Mouse (Mus musculus): ENCODE measurements around the gene Ppt2. TPM values are rescaled to one million over a fixed set of nuclear protein-coding genes. Genes with fewer than 3 reads are reported as not detected.
A peak's percentile ranks its signal among the peaks of the same experiment; 100 is the strongest.

Gene Ppt2
- 10 to 100 TPM; 31.4 to 36.7 TPM for total RNA-seq (2021)

DNA sequence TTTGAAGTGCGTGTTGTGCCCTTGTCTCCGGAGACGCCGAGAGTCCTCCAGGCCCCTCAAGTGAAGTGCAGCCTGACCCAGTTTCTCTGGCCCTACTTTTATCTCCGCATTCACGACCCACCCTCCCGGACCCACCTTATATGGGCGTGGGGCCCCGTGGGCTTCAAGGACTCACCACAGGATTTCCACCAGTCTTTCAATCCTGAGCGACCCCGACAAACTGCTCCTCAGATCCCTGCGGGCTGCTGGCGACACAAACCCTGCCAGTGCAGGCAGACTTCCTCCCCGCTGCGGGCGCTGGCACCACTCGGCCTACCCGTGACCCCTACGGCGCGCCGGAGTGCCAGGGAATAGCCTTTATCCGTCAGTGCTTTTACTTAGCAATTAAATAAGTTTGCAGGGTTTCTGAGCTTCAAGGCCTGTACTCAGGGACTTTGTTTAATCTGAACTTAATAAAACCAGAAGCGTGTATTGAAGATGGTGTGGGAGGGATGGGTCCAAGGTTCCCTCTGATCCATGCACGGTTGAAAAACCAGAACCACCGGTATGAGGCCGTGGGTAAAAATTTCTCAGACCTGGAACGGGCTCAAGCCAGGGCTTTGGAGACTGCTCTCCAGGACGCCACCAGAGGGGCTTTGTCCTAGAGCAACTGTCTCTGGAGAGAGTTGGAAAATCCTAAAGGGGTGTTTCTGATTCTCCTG is at the start of gene Ppt2:
Gene Ppt2, minus strand, starts transcription at position 568 of the 701 bp plus-strand sequence.
- intact Hi-C loops (cut with DNase I), result no loop called here
- peak in 1 of 2 experiments; percentile 73 for DNase-seq (ENCODE audit: extremely low spot score in 1 of 2, low spot score in 2 of 2)

DNA sequence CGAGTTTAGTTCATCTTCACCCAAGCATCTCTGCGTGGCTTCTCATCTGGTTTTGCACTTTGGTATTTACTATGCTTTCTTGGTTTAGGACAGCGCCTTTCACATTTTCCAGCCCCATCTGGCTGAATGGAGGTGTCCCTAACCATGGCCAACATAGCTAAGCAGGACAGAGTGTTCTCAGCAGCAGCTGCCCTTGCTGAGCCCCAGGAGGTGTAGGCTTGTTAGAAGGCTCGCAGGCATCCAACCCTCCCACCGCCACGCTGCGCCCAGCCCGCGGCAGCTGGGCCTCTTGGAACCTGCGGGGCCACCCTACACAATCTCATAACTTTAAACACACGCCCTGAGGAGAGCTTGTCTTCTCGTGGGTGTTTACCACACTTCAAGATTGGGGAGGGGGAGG is 48.4 kb upstream of the Ppt2 start:
- intact Hi-C loops (cut with DNase I), result no loop called here
- no peak for DNase-seq (ENCODE audit: extremely low spot score in 1 of 2, low spot score in 2 of 2)

DNA sequence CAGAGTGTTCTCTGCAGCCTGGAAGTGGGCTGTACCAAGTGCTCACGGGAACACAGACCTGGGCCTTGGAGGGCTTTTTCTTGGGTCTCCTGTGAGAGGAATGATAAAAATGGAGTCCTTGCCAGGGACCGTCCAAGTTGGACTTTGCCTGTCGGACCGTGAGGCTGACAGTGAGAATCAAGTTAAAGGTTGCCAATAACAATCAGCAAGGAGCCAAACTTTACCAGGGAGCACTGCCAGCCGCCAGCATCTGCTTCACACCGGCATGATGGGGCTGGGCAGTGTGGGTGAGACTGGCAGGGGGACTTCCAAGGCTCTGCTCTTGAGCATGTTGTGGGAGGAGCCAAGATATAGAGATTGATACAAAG is 47.8 kb upstream of the Ppt2 start:
- intact Hi-C loops (cut with DNase I), result no loop called here

DNA sequence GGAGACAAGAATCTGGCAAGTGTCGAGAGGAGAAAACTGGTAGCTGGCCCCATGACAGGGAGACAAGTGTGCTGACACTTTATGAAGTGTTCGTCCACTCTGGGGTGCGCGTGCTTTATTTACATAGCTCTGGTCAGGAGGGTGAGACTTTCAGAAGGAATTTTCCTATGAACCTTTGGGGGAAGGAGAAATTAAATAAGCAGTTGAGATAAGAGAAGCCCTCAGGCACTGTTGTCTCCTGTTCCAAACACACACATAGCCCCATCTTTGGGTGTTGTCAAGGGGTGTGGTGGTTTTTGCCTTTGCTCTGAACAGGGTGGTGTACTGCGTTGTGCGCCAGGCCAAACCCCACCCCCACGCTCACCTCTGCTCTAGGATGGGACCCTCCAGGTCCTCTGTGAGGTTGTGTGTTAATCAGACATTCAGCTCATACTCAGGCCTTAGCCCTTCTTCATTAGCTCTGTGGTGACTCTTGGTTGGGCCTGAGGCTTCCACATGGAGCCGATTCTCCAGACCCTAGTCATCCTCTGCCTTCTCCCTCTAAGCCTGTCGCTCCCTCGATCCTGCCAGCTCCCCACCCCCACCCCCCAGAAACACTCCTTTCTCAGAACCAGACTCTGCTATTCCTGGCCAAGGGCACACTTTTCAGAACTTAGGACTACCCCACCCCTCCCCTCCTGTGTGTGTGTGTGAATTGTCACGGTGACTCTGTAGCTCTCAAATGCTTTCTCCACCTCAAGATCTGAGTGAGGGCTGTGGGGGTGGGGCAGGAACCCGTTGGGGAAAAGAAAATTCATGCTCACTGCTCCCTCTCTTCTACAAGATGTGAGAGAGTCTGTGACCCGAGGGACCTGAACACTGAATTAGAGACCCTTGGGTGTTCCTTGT is 47.1 kb upstream of the Ppt2 start:
- intact Hi-C loops (cut with DNase I), result no loop called here
- no peak for DNase-seq (ENCODE audit: extremely low spot score in 1 of 2, low spot score in 2 of 2)

More for the DNA sequence above, 47.8 kb upstream of the Ppt2 start:
- DNase-seq (ENCODE audit: extremely low spot score in 1 of 2, low spot score in 2 of 2), result no peak

DNA sequence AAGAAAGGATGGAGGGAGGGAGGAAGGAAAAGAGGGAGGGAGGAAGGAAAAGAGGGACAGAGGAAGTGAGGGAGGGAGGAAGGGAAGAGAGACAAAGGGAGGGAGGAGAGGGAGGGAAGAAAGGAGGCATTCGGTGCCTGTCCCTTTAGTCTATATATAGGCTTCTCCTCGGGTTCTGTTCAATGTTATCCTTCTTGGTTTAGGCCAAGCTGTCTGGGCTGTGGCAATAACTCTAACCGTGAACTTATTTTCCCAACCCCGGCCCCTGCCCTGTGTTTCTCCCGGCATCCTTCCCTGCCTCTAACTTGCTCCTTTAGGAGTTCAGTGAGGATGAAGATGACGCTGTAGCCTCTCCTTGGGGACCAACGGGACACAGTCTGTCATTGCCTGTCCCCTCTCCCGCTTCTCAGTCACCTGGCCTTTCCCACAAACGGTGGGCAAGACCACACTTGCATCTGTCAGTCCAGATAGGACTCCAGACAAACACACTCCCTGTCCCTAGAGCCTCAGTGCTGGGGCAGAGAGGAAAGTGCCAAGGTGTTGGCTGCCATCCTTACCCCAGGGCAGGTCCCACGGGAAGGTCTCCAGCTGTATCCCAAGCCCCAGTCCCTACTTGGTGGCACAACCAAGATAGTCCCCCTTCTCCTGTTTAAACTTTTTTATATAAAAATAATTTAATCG is 46.4 kb upstream of the Ppt2 start:
- DNase-seq (ENCODE audit: extremely low spot score in 1 of 2, low spot score in 2 of 2), result no peak
- intact Hi-C loops (cut with DNase I), result no loop called here

DNA sequence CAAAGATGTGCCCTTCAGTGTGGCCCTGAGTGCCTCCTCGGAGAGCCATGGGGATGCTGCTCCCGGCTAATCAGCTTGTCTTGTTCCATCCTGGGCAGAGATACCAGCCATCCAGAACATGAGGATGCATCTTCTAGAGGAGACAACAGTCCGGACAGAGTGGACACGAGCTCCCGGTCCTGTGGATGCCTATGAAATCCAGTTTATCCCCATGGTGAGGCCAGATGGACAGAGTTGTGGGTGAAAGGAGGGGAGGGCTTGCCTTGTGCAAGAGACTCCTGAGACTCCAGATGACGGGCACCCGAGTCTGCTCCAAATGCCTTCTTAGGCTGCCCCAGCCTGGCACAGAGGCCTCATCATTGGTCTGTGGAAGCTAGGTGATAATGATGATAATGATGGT is 44.8 kb upstream of the Ppt2 start:
- DNase-seq (ENCODE audit: extremely low spot score in 1 of 2, low spot score in 2 of 2), result no peak
- intact Hi-C loops (cut with DNase I), result no loop called here

DNA sequence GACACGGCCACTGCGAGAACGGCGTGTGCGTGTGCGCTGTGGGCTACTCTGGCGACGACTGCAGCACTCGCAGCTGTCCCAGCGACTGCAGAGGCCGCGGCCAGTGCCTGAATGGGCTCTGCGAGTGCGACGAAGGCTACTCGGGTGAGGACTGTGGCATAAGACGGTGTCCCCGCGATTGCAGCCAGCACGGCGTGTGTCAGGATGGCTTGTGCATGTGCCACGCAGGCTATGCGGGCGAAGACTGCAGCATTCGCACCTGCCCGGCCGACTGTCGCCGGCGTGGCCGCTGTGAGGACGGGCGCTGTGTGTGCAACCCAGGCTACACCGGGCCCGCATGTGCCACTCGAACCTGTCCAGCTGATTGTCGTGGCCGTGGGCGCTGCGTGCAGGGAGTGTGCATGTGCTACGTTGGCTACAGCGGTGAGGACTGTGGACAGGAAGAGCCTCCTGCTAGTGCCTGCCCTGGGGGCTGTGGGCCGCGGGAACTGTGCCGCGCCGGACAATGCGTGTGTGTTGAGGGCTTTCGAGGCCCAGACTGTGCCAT is 44.0 kb upstream of the Ppt2 start:
- no peak for DNase-seq (ENCODE audit: extremely low spot score in 1 of 2, low spot score in 2 of 2)
- intact Hi-C loops (cut with DNase I), result no loop called here

DNA sequence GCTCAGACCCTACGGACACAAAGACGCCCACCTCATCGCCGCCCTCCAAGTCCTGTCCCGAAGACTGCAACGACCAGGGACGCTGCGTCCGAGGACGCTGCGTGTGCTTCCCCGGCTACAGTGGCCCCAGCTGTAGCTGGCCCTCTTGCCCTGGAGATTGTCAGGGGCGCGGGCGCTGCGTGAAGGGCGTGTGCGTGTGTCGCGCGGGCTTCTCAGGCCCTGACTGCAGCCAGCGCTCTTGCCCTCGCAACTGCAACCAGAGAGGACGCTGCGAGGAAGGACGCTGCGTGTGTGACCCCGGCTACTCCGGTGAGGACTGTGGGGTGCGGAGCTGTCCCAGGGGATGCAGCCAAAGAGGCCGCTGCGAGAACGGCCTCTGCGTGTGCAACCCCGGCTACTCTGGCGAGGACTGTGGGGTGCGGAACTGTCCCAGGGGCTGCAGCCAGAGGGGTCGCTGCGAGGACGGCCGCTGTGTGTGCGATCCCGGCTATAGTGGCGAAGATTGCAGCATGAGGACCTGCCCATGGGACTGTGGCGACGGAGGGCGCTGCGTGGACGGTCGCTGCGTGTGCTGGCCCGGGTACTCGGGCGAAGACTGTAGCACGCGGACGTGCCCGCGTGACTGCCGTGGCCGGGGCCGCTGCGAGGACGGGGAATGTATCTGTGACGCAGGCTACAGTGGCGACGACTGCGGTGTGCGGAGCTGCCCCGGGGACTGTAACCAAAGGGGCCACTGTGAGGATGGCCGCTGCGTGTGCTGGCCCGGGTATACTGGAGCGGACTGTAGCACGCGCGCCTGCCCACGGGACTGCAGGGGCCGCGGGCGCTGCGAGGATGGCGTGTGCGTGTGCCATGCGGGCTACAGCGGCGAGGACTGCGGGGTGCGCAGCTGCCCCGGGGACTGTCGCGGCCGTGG is 43.1 kb upstream of the Ppt2 start:
- no peak for DNase-seq (ENCODE audit: extremely low spot score in 1 of 2, low spot score in 2 of 2)
- intact Hi-C loops (cut with DNase I), result no loop called here

DNA sequence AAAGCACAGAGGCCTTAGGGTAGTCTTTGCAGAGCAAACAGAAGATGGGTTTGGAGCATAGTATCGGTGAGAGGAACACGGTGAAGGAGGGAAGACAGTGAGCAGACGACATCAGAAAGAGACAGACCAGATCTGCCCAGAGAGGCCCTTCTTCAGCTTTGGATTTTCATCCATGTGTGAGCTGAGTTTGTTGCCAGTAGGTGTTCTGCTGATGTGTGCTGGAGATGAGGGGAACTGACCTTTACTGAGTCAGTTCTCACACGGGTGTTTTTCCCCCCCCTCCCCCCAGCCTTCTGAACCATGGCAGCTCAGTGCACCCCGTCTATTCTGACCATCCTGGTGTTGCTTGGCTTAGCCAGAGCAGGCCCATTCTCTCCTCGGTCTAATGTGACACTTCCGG is 41.9 kb upstream of the Ppt2 start, which contains the start of gene Tnxb:
Gene Tnxb, plus strand, starts transcription at position 301 of the 400 bp plus-strand sequence.
- intact Hi-C loops (cut with DNase I), result no loop called here
- no peak for DNase-seq (ENCODE audit: extremely low spot score in 1 of 2, low spot score in 2 of 2)

DNA sequence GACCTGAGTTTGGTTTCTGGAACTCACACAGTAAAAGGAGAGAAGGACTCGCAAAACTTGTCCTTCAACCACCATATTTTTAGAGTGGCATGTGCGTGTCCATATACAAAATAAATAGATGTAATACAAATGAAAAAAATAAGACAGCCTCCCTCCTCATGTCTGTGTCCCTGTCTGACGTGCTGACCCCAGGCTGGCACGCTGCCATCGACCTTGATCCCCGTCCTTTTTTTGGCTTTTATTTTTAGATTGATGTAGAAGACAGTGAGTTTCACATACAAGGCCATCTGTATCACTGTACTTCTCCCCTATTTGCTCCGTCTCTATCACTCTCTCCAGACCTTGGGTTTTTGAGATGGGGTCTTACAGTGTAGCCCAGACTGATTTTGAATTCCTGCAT is 36.2 kb upstream of the Ppt2 start:
- intact Hi-C loops (cut with DNase I), result no loop called here

DNA sequence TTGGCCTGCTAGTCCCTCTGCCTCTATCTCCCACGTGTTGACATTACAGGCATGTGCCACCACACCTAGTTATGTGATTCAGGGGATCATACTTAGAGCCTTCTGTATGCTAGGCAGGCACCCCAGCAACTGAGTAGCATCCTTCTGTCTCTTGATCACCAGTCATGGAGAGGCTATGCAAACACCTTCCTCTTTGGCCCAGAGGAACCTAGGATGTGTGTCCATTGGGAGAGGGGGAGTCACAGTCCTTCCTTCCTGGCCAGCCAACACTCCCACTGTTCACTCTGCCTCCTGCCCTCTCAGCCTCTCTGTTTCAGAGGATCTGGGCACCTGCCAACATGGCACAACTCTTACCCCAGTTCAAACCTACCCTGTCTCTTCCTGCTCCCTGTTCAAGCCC is 35.2 kb upstream of the Ppt2 start:
- intact Hi-C loops (cut with DNase I), result no loop called here
- no peak for DNase-seq (ENCODE audit: extremely low spot score in 1 of 2, low spot score in 2 of 2)

More for the DNA sequence above, 36.2 kb upstream of the Ppt2 start:
- DNase-seq (ENCODE audit: extremely low spot score in 1 of 2, low spot score in 2 of 2), result no peak

DNA sequence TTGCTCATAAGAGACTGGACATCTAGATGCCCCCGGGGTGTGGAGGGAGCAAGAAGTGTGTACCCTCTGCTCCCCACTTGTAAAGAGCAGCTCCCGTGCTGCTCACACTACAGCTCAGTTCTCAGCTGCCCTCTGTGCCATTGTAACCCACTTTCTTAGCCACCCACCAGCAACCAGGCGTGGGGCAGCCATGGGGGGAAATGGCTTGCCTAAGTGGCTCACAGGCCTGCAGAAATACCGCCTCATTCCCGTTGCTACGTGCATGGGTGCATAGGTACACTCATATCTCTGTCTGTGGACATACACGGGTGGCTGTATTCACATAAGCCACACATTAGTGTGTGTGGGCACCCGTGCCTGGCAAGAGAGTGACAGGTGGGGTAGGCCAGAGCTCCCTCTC is 34.7 kb upstream of the Ppt2 start:
- intact Hi-C loops (cut with DNase I), result no loop called here
- DNase-seq (ENCODE audit: extremely low spot score in 1 of 2, low spot score in 2 of 2), result no peak

DNA sequence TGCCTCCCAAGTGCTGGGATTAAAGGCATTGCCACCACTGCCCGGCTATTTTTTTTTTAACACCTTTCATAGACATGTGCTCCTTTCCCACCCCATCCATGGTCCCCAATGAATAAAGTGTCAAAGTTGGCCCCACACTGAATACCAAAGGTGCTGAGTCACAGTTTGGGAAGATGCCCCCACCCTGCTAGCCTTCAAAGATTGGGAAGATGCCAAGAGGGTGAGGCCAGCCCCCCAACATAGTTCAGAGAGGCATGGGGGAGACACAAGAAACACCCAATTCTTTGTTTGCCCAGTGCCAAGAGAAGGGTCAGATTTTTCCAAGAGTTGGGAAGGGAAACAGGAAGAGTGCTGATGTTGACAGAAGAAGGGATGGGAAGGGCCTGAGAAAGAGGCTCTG is 34.2 kb upstream of the Ppt2 start:
- no peak for DNase-seq (ENCODE audit: extremely low spot score in 1 of 2, low spot score in 2 of 2)
- intact Hi-C loops (cut with DNase I), result no loop called here

DNA sequence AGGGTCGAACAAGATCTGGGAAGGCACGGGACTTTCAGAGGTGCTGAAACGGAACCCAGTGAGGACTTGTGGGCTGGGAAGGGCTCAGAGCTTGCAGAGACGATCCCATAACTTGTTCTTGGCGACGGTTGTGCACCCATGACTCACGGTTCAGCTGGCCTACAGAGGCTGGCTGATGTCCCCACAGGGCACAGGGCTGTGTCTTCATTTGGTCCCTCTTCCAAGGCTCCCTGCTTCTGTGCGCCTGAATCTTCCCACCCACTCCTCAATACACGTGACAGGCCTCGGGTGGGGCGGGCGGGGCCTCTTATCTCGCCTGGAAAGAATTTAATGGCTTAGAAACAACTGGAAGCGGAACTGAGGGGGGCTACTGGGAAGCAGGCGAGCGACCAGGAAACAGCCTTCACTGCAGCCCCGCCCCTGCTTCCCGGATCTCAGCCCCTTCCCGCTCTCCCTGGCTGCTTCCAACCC is 32.8 kb upstream of the Ppt2 start:
- DNase-seq (ENCODE audit: extremely low spot score in 1 of 2, low spot score in 2 of 2), result peak in 1 of 2 experiments; percentile 67
- intact Hi-C loops (cut with DNase I), result no loop called here

DNA sequence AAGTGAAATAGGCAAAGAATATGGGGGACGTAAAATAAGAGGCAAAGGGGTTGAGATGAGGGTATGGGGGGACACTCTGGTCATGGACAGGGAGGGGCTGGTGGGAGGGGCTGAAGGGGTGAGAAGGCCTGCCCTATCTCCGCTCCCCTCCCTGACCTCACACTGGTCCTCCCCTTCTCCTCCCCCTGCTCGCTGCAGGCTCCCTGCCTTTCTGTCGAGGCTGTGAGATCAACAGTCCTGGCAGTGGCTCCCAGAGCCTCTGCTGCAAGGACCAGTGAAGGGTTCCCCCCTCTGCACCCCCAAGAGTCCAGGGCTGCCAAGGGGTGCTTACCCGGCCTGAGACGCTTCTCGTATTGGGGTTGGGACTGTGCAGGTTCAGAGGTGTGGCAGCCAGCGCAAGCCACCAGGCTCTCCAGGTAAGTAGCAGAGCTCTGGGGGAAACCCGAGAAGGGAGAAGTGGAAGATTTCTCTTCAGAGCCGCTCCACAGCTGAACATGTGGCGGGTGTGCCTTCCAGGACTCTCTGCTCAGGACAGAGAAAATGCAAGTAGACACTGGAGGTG is 32.0 kb upstream of the Ppt2 start:
- intact Hi-C loops (cut with DNase I), result no loop called here
- no peak for DNase-seq (ENCODE audit: extremely low spot score in 1 of 2, low spot score in 2 of 2)

DNA sequence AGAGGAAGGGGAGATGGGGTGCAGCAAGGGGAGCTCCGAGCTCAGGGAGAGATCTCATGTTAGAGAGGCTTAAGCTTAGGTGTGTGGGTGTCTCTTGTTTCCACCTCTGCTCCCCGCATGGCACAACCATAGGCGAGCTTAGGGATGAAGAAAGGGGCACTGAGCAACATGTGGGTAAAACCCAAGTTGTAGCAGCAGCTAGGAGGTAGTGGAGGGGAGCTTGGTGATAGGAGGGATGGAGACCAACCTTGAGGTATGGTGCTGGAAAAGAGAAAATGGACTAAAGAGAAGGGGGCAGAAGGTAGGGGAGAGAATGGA is 31.5 kb upstream of the Ppt2 start:
- intact Hi-C loops (cut with DNase I), result no loop called here
- DNase-seq (ENCODE audit: extremely low spot score in 1 of 2, low spot score in 2 of 2), result no peak

DNA sequence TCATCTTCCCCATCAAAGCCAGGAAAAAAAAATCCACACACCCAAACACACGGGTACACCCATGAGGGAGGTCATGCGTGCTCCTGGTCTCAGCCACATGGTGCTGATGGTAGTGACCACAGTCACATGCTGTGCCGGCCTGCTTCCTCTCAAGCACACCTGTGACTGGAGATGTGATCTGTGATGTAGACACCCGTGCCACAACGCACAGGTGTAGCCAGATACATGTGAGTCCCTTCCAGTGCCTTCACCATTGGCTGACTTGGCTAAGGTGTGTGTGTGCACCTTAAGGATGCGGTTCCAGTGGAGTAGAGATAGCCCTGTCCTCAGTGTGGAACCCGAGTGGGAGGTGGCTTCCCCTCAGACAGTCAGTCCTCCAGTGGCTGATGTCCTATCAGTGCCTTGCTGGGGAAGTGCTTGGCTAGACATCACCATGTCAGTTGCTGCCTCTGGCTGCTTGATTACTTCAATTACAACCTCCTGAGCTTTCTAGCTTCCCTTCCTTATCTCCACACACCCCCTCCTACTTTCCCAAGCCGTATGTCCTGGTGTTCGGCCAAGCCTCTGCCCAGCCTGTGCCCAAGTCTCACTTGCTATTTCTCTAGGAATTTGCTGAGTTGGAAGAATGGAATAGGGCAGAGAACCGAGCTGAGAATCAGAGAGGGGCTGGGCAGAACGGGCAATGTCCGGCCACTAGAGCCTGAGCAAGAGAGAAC is 31.0 kb upstream of the Ppt2 start:
- intact Hi-C loops (cut with DNase I), result no loop called here
- no peak for DNase-seq (ENCODE audit: extremely low spot score in 1 of 2, low spot score in 2 of 2)

DNA sequence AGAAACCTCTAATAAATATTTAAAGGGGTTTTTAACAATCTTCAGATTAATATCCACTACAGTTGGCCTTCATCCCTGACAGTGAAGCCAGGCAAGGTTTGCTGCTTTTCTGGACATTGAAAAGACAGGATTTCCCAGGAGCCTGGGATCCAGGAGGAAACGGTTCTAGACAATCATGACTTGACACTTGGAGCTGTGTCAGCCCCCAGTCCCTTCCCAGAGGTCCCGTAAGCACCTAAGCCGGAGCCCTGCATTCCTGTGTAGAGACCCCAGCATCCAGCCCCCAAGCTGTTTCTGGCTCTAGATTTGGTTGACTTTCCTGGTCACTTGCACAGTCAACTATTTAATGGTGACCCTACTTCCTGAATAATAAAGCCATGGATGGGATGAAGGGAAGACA is 30.3 kb upstream of the Ppt2 start:
- no peak for DNase-seq (ENCODE audit: extremely low spot score in 1 of 2, low spot score in 2 of 2)
- intact Hi-C loops (cut with DNase I), result no loop called here
